8 mouse cellular contexts compared by ENCODE assay signal in genomic region chr11:25301130-25301529, GRCm38 (mm10).
DNase-seq lines count a peak whose midpoint lies in the region; ATAC-seq and TF ChIP-seq lines count a peak whose summit lies in the region.

No protein-coding gene starts in this region.

- no peak overlapping the region for H3K9ac ChIP-seq in ES-Bruce4 (ENCODE audit: low read depth, poor library complexity, severe bottlenecking)

- no peaks in the 10 kb centered on the region for H3K4me1 ChIP-seq in ES-Bruce4 (ENCODE audit: control insufficient read depth, insufficient read depth, low read length)

- intact Hi-C loops in heart, postnatal 14 days (cut with DNase I), result loop anchor here (2.0 kb wide), 1 partner anchor 1218 kb away; no protein-coding TSS in a partner anchor

- no peaks in the 10 kb centered on the region for H3K36me3 ChIP-seq in ES-Bruce4 (ENCODE audit: control insufficient read depth, insufficient read depth, low read length, poor library complexity, severe bottlenecking)

- ATAC-seq in megakaryocyte, adult 5-6 weeks (ENCODE audit: poor library complexity, severe bottlenecking), result peak; percentile 89

- H3K4me3 ChIP-seq in ES-Bruce4 (ENCODE audit: low read depth, low read length), result no peak overlapping the region

- DNase-seq in adrenal gland, adult 18-20 months (ENCODE audit: low spot score in 2 of 2), result peak; percentile 55 to 67
- DNase-seq in embryo, embryonic 11 days, result peak; percentile 88
- peak; percentile 57 to 77 for DNase-seq in heart, postnatal 14 days
- peak; percentile 73 to 74 for DNase-seq in layer of hippocampus, postnatal 10 days (ENCODE audit: low spot score in 2 of 2)
- DNase-seq in spleen, adult 12 weeks (ENCODE audit: low spot score), result peak; percentile 18
- DNase-seq in MN1 (ENCODE audit: low spot score), result no peak

- H3K9me3 ChIP-seq in ES-Bruce4 (replicated peaks; ENCODE audit: control insufficient read depth, insufficient read depth, low read length, poor library complexity, severe bottlenecking), result no peaks in the 10 kb centered on the region

- H3K27me3 ChIP-seq in ES-Bruce4 (ENCODE audit: control insufficient read depth, insufficient read depth, low read length, poor library complexity, severe bottlenecking), result 0 out of 2 replicates have a peak, but pooled peaks cover 3% of the 10 kb centered on the region

- no peak overlapping the region for H3K27ac ChIP-seq in ES-Bruce4 (ENCODE audit: insufficient read depth, low read length)

- TF ChIP-seq CTCF in ES-Bruce4 (IDR thresholded peaks at IDR 0.05; ENCODE audit: low read depth, low read length), result peak; percentile 52

- TF ChIP-seq POLR2A in ES-Bruce4 (IDR thresholded peaks at IDR 0.05; ENCODE audit: insufficient read depth, low read length), result no peak

- no peak for TF ChIP-seq EP300 in ES-Bruce4 (IDR thresholded peaks at IDR 0.05; ENCODE audit: insufficient read depth, low read depth, low read length)
